Mouse (Mus musculus) spleen, adult 2 months (tissue): ENCODE results near the gene Reps2.

Experiments used
- CTCF ChIP-seq: fragments of 200-500 bp; IDR thresholded peaks from 2 replicates; pipeline ENCODE4 v1.5.1; 2011; ENCODE audit warnings: mild to moderate bottlenecking, inconsistent platforms; ENCODE audit not compliant: insufficient read depth, insufficient read length, insufficient replicate concordance; ENCODE audit errors: extremely low read depth
- POLR2A ChIP-seq: fragments of 200-500 bp; IDR thresholded peaks from 2 replicates; pipeline ENCODE4 v1.6.1; 2011; ENCODE audit warnings: low read depth, low read length, inconsistent platforms

GRCm38 (mm10) chrX:162545037-162545436 is 98.4 kb downstream of the Reps2 start:
- TF ChIP-seq CTCF (no peak), POLR2A (no peak)
